Mouse (Mus musculus) heart, postnatal 4 days (tissue): ENCODE data around the gene Speer4f2. TPM values are rescaled to one million over a fixed set of nuclear protein-coding genes. Genes with fewer than 3 reads are reported as not detected.
A peak's percentile ranks its signal among the peaks of the same experiment; 100 is the strongest.
"Not testable (repeated sequence)": the region's sequence is repeated elsewhere in the genome, so short reads cannot be mapped to it uniquely, and the experiment has no call there.

Source experiments
- DNase-seq: peaks from one replicate; pipeline ENCODE4 v3.0.0; 2021
- total RNA-seq, 2 experiments: library from RNA; stranded (reverse); gene quantifications; 2 replicates each; pipeline ENCODE4 v1.2.3; 2021

Gene Speer4f2
- not detected for total RNA-seq

DNA sequence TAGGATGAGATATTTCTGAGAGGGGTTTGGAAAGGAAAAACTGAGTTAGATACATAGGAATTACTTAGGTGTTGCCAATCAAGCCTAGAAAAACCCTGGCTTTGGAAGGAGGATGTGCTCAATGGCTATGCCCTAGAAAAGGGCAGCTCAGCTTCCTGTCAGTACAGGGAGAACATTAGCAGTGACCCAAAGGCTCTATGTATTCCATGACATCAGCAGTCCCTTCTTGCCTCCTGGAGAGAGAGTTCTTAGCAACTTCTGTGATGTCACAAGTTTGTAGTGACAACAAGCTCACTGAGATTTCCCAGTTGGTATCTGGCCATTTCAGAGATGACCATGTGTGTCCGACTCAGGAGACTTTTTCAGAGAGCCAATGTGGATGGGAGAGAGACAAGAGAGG, at the start of gene Speer4f2:
Gene Speer4f2 (plus strand): TSS at position 301 of the 400 bp plus-strand sequence.
- not testable (repeated sequence) for DNase-seq

DNA sequence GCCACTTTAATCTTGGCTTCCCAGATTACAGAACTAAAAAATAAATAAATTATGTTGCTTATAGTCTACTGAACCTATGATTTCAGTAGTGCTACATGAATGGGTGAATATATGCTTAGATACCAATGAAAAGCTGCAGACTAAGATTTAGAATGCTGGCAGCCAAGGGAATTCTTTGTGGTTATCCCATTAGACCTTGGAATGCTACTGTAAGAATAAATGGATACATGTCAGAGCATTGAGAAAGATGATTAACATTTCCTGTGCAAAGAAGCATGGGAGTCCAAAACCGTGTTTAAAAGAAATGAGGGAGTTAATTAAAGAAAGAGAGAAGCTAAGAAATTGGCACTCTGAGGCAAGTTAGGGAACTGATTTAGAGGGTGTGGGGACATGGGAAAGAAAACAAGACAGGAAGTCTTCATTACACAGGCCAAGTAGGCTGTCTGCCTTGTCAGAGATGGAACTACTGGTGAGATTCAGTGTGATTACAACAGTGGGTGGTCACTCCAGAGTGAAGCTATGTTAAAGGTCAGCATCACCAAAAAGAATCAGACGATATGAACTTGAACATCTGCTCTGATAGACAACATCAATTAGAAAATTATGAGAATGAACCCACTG, 43.9 kb upstream of the Speer4f2 start:
- no peak for DNase-seq

DNA sequence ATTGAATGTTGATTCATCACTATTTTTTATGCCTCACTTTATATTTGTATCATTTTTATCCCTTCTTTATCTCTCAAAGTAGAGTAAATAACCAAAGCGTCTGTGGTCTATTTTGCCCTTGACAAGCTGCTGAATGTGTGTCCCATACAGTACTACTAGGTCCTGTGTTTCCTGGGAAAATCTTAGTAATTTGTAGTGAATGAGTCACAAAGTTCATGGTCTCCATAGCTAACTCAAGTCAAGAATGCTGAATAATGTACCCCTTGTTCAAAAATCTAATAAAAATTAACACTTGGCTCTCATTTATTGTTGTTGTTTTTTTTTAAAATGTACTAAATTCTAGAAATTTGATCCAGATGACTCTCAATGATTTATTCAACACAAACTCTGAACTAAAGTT, 38.1 kb upstream of the Speer4f2 start:
- no peak for DNase-seq

DNA sequence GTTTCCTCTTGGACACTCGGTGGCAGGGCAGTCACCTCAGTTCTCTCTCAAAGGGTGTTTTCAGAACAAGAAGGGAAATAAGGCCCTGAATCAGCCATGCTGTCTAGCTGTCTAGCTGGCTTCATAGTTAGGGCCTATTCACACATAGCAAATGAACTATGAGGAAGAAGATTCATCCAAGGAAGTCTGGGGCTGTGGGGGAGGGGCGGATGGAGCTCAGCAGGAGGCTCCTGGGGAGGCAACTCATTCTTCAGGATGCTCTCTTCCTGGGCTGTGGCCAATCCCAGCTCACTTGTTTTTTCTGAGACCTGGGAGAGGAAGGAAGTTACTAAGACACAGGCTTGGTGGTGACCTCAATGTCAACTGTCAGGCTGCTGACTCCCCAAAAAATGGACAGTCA, 27.2 kb upstream of the Speer4f2 start:
- peak; percentile 7 for DNase-seq

DNA sequence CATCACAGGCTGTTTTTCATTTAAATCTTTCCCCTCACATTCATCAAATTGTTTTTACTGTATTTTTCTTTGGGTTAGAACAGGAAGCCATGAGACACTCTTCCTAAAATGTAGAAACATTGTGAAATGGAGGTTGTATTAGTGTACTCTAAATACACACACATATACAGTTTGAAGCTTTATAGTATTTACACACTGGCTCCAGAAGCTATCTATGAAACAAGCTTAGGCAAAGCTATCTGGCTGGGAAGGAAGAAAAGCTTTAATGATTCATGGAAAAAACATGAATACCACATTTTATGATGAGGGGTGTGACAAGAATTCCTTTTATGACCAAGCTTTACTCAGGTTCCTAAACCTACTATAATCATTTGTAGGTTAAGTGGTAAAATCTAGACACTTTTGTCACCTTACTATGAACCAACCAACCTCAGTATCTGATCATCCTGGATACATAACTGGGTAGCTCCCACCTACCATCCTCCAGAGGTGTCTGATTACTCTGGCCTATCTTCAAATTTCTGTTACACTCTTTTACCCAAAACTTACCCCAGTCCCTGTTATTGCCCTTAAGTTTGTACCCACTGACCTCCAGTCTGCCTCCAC, 13.5 kb upstream of the Speer4f2 start:
- DNase-seq, result no peak

DNA sequence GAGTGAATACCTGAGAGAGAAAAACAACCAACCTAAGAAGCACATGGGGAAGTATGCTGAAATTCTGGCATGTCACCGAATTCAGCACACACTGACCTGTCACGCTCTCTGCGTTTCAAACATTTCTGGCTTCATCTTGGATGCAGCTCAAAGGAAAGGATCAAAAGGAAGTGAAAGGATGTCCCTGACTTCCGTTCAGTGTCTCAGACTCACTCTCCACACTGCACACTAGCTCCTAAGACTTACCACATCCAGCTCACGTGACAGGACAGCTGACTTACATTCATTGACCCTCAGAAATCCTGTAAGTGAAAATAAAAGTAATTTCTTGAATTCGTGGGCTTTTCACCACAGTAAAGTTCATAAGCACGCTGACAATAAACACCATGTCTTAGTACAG, 16.9 kb downstream of the Speer4f2 start:
- no peak for DNase-seq

DNA sequence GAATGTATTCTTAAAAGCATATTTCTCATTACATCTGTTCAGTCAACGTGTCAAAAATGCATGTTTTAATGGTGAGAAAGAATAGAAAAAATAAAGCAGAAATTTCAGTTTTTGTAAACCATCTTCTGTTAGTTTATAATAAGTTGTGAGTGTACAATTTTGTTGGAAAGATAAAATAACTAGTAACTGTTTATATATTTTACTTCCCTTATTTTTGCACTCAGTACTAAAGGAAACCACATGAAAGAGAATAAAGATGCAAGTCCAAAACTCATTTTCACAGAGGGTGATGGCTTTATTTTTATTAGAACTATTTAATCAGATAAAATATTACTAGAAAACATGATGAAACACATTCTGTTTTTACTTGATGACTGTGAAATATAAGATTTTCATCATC, 18.2 kb downstream of the Speer4f2 start:
- no peak for DNase-seq

DNA sequence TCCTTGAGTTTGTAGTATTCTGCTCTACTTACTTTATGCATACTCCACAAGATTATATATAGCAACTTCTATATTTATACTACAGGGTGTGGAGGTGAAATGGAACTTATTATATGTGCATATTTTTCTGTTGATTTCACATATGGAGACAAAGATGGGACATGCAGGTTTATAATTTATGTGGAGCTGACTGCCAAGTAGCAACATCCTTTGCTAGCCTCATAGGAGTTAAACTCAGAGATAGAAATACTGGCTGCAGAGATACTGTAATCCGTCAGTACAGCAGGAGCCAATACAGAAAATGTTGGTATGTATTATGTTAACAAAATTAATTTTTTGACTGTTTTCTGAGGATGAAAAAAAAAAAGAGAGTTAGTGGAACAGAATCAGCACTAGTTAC, 27.6 kb downstream of the Speer4f2 start:
- DNase-seq, result no peak

DNA sequence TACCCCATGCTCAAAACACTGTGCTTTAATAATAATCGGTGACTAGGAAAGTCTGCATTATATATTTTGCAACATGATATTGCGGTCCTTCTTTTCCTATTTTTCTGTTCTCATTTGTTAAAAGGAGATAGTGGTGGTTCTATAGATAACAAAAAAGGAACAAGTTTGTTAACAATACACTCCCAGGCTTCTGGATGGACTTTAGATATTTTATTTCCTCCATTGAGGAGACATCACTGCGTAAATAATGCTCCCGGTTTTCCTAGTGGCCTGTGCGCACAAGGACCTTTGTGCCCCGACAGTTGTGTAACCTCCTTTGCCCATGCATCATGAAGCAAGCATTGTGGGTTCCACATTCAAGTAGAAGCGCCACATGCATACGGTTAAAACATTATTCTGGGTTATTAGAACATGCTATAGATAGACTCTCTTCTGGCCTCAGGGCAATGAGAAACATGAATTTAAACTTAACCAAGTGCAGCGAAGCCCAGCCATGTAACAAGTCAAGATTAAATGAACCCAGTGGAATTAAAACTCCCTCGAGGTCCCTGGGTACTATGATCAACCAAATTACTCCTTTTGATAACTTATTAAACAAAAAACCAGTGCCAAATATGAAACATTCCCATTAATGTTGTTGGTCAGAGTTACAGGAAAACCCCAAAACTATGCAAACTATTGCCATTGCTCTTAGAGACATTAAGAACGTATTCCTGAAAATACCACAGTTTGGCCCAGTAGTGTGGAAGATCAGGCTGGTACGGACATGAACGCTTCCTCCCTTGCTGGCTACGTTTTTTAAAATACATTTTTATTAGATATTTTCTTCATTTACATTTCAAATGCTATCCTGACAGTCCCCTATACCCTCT, 28.5 kb downstream of the Speer4f2 start:
- no peak for DNase-seq

DNA sequence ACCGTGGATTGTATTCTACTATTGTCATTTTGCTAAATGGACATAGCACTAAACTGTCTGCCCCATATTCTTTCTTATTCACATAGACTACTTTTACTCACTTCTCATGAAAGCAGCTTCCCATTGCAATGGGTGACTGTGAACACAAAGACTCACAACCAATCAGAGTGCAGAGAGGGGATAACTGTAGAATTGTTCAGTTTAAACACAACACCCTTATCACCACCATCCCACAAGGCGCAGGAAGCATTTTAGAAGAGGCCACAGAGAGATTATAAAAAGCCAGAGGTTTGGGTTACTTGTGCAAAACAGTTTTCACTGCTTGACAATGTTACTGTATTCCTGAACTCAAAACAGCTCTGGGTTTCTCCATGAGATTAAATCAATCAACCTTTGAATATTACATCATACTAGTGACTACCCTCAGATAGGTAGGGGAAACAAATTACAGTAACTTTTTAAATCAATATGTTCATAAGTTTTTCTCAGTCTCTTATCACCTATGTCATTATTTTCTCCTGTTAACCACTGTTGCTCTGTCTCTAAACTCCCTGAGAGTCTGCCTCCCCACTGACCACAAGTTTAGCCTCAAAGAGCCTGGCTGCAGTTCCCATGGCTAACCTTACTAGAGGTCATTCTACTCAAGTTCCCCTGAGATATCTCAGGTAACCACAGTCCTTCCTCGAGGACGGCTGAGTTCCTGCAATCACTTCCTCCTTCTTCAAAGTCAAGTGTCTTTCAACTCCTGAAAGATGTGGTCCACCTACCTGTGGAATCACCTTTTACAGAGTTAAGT, 29.5 kb downstream of the Speer4f2 start:
- DNase-seq, result no peak

DNA sequence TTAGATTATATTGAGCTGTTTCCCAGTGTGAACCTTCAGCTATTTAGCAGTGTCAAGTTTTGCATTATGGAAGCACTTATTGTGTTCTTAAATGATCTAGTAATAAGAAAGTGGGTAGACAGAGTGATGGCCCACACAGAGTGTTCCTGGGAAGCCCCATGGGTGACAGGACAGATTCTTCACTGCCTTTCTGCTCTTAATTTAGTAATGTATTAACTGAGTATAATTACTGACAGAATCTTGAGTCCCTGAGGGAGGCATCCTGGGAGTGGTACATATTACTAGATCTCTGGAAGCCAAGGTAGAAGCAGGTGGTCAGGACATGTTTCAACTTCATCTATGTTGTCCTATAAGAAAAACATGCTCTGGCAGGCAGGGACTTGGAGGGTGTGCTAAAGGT, 30.6 kb downstream of the Speer4f2 start:
- DNase-seq, result no peak

DNA sequence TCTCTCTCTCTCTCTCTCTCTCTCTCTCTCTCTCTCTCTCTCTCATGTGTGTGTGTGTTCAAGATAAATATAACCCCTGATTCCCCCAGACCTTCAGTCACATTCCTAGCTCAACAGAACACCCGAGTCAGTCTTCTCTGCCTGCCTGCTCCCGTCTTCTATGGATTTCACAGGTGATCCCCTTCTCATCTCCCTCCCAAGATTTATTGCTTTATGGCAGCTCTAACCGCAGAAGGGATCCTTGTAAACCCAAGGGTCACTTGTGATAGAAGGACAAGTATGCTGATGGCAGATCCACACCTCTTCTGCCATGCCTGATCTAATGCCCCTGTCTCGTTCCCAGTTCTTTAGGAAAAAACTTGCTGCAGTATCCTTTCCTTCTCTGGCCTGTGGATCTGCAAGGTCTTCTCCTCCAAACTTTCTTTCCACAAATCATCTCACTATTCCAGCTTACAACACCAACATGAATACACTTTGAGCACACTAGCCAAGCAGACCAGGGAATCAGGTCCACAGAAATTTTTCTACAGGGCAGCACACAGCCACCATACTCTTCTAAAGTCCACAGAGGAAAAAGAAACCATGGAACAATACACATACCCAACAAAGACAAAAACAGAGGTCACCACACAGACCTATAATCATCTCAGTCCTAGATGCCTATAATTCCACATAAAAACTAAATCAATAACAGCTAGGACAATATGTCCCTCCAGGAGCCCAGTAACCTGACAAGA, 36.1 kb downstream of the Speer4f2 start:
- DNase-seq, result no peak

DNA sequence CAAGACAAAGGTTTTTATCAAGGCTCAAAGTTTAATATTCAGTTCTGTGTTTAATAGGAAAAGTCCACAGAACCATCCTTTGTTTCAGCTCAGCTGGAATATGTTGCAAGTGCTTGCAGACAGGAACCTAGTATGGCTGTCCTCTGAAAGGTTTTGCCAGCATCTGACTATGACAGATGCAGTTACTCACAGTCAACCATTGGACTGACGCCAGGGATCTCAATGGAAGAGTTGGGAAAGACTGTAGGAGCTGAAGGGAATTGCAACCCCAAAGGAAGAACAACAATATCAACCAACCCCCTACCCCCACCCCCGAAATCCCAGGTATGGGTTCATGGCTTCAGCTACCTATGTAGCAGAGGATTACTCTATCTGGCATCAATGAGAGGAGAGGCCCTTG, 44.2 kb downstream of the Speer4f2 start:
- peak; percentile 37 for DNase-seq

DNA sequence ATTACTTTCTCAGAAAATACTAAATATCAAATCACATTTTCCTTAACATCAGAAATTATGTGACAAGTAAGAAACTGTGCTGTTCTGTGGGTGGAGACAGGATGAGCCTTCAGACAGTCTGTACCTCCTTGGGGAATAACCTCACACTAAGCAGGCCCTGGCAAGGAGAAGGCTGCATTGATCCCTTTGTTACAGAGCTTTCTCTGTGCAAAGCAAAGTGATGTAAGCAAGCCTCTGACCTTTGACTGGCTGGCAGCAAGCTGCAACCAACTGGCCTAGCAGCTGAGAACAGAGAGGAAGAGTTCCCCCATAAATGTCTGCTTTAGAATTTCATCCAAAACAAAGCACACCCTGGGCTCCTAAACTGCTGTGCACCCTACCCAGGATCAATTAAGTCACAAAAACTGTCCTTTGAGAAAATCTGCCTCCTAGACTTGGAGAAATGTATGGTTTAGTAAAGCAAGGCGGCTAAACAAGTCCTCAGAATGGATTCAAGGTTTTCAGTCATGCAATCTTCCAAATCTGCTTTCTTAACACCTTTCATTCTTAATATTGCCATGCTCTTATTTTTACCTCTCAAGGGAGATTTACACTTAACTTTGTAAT, 46.3 kb downstream of the Speer4f2 start:
- DNase-seq, result no peak

DNA sequence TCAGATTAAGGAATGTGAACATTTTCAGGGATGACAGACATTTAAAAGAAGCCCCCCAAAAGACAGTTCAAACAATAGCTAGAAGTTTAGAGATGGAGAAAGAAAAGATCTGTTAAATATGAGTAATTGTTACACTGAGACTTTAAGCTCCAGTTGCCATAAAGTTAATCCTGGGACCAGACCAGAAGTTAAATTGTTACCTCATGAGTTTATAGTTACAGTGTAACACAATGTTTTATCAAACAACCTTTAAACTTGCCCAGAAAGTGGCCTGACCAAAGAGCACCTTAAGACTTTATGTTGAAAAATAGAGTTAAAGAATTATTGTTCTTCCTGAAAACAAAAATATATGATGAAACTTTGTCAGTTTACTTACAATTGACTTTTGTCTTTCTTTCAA, 46.9 kb downstream of the Speer4f2 start:
- no peak for DNase-seq

DNA sequence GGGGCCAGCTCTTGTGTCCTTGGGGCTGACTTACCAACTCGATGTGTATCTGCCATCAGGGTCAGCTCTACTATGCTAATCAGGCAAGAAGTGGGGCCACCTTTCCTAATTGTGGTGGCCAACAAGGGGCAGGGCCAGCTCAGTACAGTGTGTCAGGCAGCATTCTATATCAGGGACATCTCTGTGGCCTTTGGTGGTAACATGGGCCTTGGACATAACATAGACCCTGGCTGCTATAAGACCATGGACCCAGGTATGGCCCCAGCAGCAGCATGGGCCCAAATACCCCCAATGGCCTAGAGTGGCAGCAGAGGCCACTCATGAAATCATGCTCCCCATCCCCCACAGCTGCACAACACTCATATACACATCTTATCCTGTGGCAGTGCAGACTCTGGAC, 49.2 kb downstream of the Speer4f2 start:
- DNase-seq, result no peak

DNA sequence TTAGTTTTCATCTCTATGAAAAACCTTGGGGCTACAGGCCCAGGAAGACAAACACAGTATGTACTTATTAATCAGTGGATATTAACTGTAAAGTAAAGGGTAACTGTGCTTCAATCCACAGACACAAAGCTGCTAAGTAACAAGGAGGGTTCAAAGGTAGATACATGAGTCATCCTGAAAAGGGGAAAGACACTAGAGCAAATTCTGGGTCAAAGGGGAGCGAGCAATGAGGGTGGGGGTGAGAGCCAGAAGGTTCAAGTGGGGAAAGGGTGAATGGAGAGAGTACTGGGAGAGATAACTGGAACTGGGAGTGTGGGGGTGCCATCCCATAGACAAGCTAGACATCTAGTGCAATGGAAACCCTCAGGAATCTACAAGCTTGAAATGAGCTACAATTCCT, 54.0 kb downstream of the Speer4f2 start:
- no peak for DNase-seq
